Mouse (Mus musculus): Measurements from ENCODE around the gene Adam25. TPM values are rescaled to one million over a fixed set of nuclear protein-coding genes. Genes with fewer than 3 reads are reported as not detected.
"Not testable (repeated sequence)": the region's sequence is repeated elsewhere in the genome, so short reads cannot be mapped to it uniquely, and the experiment has no call there.

The Adam25 gene
- not detected for total RNA-seq (2021)
- long read RNA-seq, experiment 1, result 0 reads
- long read RNA-seq, experiment 2, result 0 reads

DNA sequence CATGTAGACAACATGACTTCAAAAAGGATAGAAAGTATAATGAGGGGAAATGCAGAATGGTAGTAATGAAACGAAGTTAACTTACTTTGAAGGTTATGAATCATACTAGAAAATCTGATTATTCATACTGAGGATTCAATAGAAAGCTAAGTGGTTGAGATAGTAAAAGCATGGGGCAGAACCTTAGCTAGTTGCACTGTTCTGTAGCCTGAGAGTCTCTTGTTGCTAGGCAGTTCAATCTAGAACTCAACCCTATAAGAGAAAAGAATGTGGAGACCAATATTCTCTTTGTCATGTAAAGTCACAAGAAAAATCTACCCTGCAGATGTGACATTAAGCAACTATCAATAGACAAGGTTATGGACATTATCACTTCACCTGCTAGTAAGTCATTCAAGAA is at the start of gene Adam25:
Adam25 (plus strand) TSS at position 301 of the 400 bp plus-strand sequence.
- not testable (repeated sequence) for DNase-seq (ENCODE audit: low spot score in 2 of 2)

DNA sequence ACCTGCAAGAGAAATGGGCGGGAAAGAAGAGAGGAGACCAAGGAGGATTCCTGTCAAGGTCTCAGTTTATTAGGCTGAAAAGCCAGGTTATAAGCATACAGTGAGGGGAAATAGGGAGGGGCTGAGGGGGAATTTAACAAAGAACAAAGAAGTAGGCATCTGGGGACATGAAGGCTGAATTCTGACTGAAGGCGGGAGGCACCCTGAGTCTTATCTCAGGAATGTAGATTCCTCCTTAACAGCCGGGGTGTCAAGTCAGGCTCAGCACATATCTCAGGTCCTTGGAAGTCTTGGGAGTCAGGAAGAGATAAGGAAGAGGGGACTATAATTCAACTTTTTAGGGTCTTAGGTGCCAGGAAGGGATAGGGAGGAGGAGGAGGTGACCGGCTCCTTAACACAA is 36.6 kb upstream of the Adam25 start:
- DNase-seq (ENCODE audit: low spot score in 2 of 2), result not testable (repeated sequence)

DNA sequence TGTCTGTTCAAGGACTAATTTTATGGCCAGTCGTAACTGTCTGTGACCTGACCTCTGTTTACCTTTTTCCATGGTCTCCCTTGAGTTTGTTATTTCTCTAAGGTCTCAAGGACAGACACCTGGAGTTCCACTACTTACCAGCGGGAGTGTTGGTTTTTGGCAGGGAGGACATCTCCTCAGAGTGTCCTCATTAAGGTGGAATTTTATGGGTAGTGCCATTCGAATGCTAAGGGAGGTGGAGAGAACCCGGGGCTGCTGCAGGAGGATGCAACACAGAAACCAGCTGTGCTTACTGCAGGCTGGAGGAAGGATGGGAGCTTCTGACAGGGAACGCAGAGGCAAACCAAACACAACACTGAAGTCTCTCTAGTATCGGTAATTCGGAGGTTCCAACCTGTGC is 36.0 kb upstream of the Adam25 start:
- DNase-seq (ENCODE audit: low spot score in 2 of 2), result no peak

DNA sequence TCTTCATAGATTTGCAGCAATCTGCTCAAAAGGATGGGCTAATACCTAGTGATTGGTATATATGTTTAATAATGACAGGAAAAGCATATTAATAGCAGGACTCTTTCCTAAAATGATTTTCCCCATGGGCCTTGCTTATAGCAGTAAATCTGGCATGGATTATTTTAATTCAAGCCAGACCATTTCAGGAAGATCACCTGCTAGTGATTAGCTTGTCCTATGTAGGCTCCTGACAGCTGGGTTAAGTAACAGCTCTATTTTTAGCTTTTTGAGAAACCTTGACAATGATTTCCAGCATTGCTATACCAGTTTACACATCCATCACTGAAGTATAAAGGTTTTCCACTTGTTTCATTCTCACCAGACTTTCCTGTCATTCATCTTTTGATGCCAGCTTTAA is 31.3 kb downstream of the Adam25 start:
- no peak for DNase-seq (ENCODE audit: low spot score in 2 of 2)

DNA sequence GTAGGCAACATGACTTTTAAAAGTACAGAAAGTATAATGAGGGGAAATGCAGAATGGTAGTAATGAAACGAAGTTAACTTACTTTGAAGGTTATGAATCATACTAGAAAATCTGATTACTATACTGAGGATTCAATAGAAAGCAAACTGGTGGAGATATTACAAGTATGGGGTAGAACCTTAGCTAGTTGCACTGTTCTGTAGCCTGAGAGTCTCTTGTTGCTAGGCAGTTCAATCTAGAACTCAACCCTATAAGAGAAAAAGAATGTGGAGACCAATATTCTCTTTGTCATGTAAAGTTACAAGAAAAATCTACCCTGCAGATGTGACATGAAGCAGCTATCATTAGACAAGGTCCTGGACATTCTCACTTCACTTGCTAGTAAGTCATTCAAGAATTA is 41.0 kb downstream of the Adam25 start, which contains the start of gene Adam20:
Adam20 (plus strand) TSS at position 301 of the 400 bp plus-strand sequence.
- DNase-seq (ENCODE audit: low spot score in 2 of 2), result not testable (repeated sequence)

DNA sequence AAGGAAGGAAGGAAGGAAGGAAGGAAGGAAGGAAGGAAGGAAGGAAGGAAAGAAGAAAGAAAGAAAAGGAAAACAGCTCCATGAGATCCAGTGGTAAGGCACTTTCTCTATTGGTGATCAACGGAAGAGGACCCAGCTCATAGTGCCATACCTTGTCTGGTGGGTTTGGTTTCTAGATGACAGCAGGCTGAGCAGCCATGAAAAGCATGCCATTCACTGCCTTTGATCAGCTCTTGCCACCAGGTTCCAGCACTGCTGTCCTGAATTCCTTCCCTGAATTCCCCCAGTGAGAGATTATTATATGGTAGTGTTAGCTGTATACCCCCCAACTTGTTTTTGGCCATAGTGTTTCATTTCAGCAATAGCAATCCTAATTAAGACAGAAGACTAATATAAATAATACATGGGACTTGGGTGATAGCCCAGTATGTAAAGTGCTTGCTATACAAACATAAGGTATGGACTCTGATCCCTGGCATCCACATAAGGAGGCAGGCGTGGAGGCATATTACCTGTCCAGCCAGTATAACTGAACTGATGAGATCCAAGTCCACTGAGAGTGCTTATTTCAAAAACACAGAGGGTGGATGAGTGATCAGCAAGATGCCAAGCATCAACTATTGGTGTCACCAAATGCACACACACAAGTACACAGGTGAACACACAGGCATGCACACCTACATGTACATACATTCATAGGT is 51.5 kb downstream of the Adam25 start:
- DNase-seq (ENCODE audit: low spot score in 2 of 2), result no peak

Other genes with a start within 250 kb of the Adam25 start
- gene Adam24, start 77.1 kb upstream of the Adam25 start, total RNA-seq (2021), result not detected
- not detected for gene Adam20, start 41.1 kb downstream of the Adam25 start, total RNA-seq (2021)
- not detected for gene Adam39, start 70.8 kb downstream of the Adam25 start, total RNA-seq (2021)

All from gastrocnemius, postnatal 4 days (tissue).